Mouse (Mus musculus): ENCODE results near the gene Gm20837.
"Not testable (repeated sequence)": the region's sequence is repeated elsewhere in the genome, so short reads cannot be mapped to it uniquely, and the experiment has no call there.

Gene Gm20837

GRCm38 (mm10) chrY:90400948-90401347 is at the start of gene Gm20837:
Gene Gm20837, plus strand, starts transcription at chrY:90401248.
- in situ Hi-C loops (cut with MboI, MseI) = not testable (repeated sequence)
